Mouse (Mus musculus) kidney, embryonic 15.5 days (tissue): ENCODE measurements around the gene Zmynd8. TPM values are rescaled to one million over a fixed set of nuclear protein-coding genes. Genes with fewer than 3 reads are reported as not detected.

Experiments
- ATAC-seq: fragments of 200-750 bp; cut with Nextera tagmentation; replicated peaks from 2 replicates; pipeline ENCODE4 v1.8.0; 2017; ENCODE audit warnings: moderate TSS enrichment; ENCODE audit not compliant: low FRiP score
- H3K27ac ChIP-seq: fragments of 300-500 bp; sonication (generic); 2 replicates; pipeline ENCODE4 v1.5.1; 2015; ENCODE audit warnings: mild to moderate bottlenecking, inconsistent platforms
- H3K27me3 ChIP-seq: fragments of 300-500 bp; sonication (generic); 2 replicates; pipeline ENCODE4 v1.6.1; 2015; ENCODE audit warnings: inconsistent platforms
- H3K36me3 ChIP-seq: fragments of 300-500 bp; sonication (generic); 2 replicates; pipeline ENCODE4 v1.6.1; 2015; ENCODE audit warnings: inconsistent platforms
- H3K4me1 ChIP-seq: fragments of 300-500 bp; sonication (generic); 2 replicates; pipeline ENCODE4 v1.6.1; 2015; ENCODE audit warnings: inconsistent platforms
- H3K4me2 ChIP-seq: fragments of 300-500 bp; sonication (generic); 2 replicates; pipeline ENCODE4 v1.6.1; 2015; ENCODE audit warnings: moderate library complexity, mild to moderate bottlenecking, inconsistent platforms
- H3K4me3 ChIP-seq: fragments of 300-500 bp; sonication (generic); replicated peaks from 2 replicates; pipeline ENCODE4 v1.5.1; 2015; ENCODE audit warnings: mild to moderate bottlenecking, inconsistent platforms
- H3K9ac ChIP-seq: fragments of 300-500 bp; sonication (generic); 2 replicates; pipeline ENCODE4 v1.6.1; 2015; ENCODE audit warnings: mild to moderate bottlenecking, inconsistent platforms
- H3K9me3 ChIP-seq: fragments of 300-500 bp; sonication (generic); replicated peaks from 2 replicates; pipeline ENCODE4 v1.6.1; 2016; ENCODE audit warnings: inconsistent platforms
- WGBS: fragments of 180-500 bp; shearing (Covaris S2); methylation state at CpG from one replicate; pipeline ENCODE4 v1.1.7; 2015; ENCODE audit warnings: mixed read lengths; 5-methylcytosine and 5-hydroxymethylcytosine counted together
- polyA plus RNA-seq: library from polyadenylated mRNA; unstranded; fragments of >200 nt; fragmentation: Nextera tagmentation; extraction: Ambion mirVana; gene quantifications from 2 replicates; pipeline ENCODE4 v1.2.1, GENCODE M21; 2015

Gene Zmynd8
- polyA plus RNA-seq, 1 experiment from 2014 or later: 67.1 TPM

DNA sequence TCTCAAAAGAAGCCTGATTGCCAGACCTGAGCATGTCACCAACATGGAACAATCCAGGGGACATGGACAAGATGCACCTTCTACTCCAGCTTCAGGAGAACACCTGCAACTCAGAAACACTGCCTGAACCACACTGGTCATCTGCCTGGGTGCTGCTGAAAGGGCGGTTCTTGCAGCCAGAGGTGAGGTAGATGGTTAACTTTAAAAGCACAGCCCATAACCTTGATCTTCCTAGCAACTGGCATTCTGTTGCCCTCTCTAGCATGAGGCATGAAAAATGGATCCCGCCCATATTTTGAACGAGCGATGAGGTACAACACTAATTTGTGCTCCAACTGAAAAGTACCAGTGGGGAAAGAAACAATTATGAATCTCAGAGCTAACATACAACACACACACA is 21.6 kb downstream of the Zmynd8 start:
- H3K9me3 ChIP-seq: no peaks in the 10 kb centered on the region

DNA sequence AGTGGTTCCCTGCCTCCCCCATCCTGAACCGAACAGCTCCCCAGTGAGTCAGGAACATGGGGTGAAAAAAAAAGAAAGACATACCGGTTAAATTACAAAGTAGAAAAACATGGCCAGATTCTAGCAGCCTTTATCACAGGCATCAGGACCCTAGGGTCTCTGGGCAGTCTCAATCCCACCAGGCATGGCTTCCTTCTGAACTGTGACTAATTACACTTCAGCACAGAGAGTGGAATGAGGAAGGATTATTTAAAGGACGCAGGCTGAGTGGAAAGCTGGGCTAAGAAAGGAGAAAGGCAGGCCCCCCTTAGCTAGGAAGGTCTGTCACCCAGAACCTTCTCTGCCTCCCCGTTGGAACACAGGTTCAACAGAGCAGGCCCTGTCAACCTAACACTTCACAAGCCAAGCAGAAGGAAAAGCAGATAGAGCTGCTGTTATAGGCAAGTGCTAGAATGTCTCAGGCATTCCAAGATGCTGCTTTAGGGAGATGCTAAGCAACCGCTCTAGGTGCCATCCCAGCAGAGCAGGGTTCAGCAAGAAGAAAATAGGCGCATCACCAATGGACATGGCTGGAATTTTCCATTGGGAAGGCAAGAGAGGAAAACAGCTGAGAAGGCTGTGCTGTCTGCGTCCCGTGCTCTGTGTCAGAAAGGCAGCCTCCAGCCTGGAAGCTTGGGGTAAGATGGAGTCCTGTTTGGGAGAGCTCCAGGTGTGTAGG is 22.5 kb downstream of the Zmynd8 start:
- H3K4me1 ChIP-seq: peaks cover 82% of the 10 kb centered on the region
- H3K4me3 ChIP-seq: no peak overlapping the region
- H3K36me3 ChIP-seq: peaks cover 35% of the 10 kb centered on the region
- H3K4me2 ChIP-seq: peak overlapping the region; percentile 17
- H3K27me3 ChIP-seq: no peaks in the 10 kb centered on the region
- no peak overlapping the region for H3K9ac ChIP-seq
- peak overlapping the region; percentile 96 for H3K27ac ChIP-seq
- 37% methylated on average over 8 of the region's 8 CpGs for WGBS
- no peak; the same call in 1 of the 2 replicates for ATAC-seq
- no peaks in the 10 kb centered on the region for H3K9me3 ChIP-seq

More for the DNA sequence above, 21.6 kb downstream of the Zmynd8 start:
- no peaks in the 10 kb centered on the region for H3K27me3 ChIP-seq
- peak overlapping the region; percentile 96 for H3K27ac ChIP-seq
- H3K4me2 ChIP-seq: peak overlapping the region; percentile 17
- H3K36me3 ChIP-seq: peaks cover 27% of the 10 kb centered on the region
- no peak for ATAC-seq
- H3K4me3 ChIP-seq: no peak overlapping the region
- peak overlapping the region; percentile 33 for H3K9ac ChIP-seq
- 53% methylated on average over 4 of the region's 4 CpGs for WGBS
- H3K4me1 ChIP-seq: peaks cover 91% of the 10 kb centered on the region

DNA sequence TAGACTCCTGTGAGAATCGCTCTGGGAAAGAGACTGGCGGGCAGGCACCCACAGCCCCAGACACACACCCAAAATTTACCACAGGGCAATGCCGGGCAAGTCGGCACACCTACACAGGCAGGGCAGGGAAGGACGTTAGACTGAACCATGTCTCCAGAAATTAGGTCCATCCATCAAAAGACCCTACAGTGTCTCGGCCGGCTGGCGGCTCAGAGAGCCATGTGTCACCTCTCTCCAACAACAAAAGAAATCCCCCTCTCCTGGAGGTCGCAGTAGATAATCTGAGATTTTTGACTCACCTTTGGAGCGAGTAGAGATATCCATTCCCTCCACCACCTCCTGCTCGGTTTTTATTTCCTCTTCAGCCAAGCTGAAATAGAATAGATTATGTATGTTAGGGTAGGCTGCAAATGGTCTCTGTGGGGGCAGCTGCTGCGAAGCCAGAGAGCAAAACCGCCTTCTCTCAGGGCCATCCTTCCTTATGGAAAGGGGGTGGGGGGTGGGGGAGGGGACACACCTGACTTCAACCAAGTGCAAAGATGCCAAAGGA is 23.3 kb downstream of the Zmynd8 start:
- no peak; the same call in 1 of the 2 replicates for ATAC-seq
- WGBS: 16% methylated on average over 13 of the region's 13 CpGs
- Histone ChIP-seq H3K9ac (peak overlapping the region; percentile 43; the same call in 1 of the 2 replicates), H3K4me2 (peak overlapping the region; percentile 49), H3K4me3 (0 out of 2 replicates have a peak overlapping the region, but pooled peaks have one; percentile 11), H3K36me3 (peaks cover 43% of the 10 kb centered on the region), H3K27me3 (no peaks in the 10 kb centered on the region), H3K27ac (peak overlapping the region; percentile 96), H3K4me1 (peaks cover 74% of the 10 kb centered on the region), H3K9me3 (no peaks in the 10 kb centered on the region)

DNA sequence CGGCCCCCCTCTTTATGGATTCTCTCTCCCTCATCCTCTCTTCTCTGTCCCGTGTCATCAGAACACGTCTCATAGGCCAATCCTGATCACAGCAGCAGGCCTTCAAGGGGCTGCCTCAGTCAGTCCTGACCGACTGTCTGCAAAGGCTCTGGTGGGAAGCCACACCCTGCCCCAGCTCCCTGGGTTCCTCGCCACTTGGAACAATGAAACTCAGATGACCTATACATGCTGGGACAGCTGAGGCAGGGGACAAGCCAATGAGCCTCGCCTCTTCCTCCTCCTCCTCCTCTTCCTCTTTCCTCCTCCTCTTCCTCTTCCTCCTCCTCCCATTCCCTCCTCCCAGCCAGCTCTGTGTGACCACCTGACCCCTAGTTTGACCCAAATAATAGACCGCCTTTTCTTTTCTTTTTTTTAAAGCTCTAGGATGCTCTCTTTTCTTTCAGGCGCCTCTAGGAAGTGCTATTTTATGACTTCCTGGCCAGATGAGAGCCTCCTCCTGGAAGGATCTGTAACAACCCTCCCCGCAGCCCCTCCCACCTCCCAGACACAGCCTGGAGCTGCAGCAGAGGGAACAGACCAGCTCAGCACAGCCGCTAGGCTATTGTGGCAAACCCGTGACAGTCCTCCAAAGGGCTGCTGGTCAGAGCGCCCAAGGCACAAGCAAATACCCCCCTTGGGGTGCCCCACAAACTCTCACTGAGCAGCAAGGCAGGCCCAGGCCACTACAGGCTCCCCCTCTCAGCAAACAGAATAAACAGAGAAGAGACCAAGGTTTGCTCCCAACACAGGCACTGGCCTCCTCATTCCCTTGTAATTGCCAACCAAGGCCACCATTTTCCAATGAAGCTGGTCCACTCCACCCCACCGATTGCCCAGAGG is 24.1 kb downstream of the Zmynd8 start:
- ATAC-seq: peak; percentile 87
- H3K4me3 ChIP-seq: peak overlapping the region; percentile 11; the same call in 1 of the 2 replicates
- peak overlapping the region; percentile 43 for H3K9ac ChIP-seq
- H3K27ac ChIP-seq: peak overlapping the region; percentile 96
- H3K36me3 ChIP-seq: peaks cover 46% of the 10 kb centered on the region
- peaks cover 72% of the 10 kb centered on the region for H3K4me1 ChIP-seq
- no peaks in the 10 kb centered on the region for H3K9me3 ChIP-seq
- WGBS: 17% methylated on average over 13 of the region's 13 CpGs
- H3K27me3 ChIP-seq: no peaks in the 10 kb centered on the region
- H3K4me2 ChIP-seq: peak overlapping the region; percentile 49

DNA sequence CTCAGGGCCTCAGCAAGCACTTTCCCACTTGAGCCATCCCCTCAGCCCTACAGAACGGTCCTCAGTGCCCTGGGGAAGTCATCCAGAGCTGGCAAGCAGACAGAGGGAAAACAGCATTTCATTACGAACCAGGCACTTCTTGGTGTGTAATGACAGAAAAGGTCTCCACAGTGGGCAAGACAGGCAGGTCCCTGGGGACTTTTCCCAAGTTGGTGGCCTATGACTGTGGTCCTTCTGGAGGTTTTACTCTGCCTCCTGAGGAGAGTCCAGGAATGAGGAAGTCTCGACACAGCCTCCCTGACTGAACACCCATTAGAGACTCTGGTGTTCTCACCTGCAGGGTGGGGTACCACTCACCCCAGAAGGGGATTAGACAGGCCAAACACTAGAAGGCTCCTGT is 25.0 kb downstream of the Zmynd8 start:
- H3K4me2 ChIP-seq: no peak overlapping the region
- peak overlapping the region; percentile 96 for H3K27ac ChIP-seq
- ATAC-seq: no peak
- no peaks in the 10 kb centered on the region for H3K9me3 ChIP-seq
- H3K27me3 ChIP-seq: no peaks in the 10 kb centered on the region
- H3K9ac ChIP-seq: no peak overlapping the region
- 59% methylated on average over 3 of the region's 3 CpGs for WGBS
- peaks cover 72% of the 10 kb centered on the region for H3K4me1 ChIP-seq
- H3K36me3 ChIP-seq: peaks cover 46% of the 10 kb centered on the region
- H3K4me3 ChIP-seq: no peak overlapping the region

DNA sequence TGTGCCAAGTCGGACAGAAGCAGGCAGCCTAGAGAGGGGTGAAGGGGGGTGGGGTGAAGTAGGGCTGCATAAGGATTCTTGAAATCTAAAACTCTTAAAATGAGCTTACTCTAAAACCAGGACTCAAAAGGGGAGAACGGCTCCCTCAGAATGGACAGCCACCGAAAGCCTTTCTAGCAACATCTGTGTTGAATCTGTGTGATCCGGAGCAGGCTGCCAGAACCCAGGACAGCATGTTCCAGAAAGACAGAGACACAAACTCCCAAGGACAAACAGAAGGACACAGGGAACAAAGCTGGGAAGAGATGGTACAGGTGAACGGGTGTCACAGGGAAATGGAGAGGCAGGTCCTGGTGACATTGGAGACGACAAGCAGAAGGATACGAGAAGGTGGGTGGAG is 25.6 kb downstream of the Zmynd8 start:
- peaks cover 46% of the 10 kb centered on the region for H3K36me3 ChIP-seq
- no peak for ATAC-seq
- WGBS: 76% methylated on average over 7 of the region's 7 CpGs
- no peaks in the 10 kb centered on the region for H3K27me3 ChIP-seq
- H3K4me2 ChIP-seq: no peak overlapping the region
- H3K4me1 ChIP-seq: peaks cover 74% of the 10 kb centered on the region
- no peaks in the 10 kb centered on the region for H3K9me3 ChIP-seq
- no peak overlapping the region for H3K9ac ChIP-seq
- peak overlapping the region; percentile 96 for H3K27ac ChIP-seq
- no peak overlapping the region for H3K4me3 ChIP-seq

DNA sequence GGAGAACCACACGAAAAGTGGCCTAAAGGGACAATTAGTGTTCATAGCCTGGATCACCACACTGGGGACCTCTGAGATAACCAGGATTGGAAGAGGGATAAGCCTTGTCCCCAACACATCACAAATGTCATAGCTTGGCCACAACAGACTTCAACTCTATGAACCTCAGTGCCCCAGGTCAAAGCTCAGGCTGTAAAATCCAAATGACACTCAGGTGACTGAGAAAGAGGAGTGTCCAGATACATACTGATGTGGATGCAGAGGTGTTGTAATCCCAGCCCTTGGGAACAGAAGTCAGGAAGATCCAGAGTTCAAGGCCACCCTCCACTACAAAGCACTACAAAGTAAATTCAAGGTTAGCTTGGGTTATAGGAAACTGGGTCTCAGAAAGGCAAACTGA is 29.6 kb downstream of the Zmynd8 start:
- no peak for ATAC-seq
- no peak overlapping the region for H3K9ac ChIP-seq
- WGBS: 50% methylated on average over 1 of the region's 1 CpGs
- no peak overlapping the region for H3K4me2 ChIP-seq
- no peaks in the 10 kb centered on the region for H3K9me3 ChIP-seq
- H3K4me1 ChIP-seq: peaks cover 62% of the 10 kb centered on the region
- peak overlapping the region; percentile 76 for H3K27ac ChIP-seq
- H3K36me3 ChIP-seq: peaks cover 46% of the 10 kb centered on the region
- H3K4me3 ChIP-seq: no peak overlapping the region
- H3K27me3 ChIP-seq: no peaks in the 10 kb centered on the region

DNA sequence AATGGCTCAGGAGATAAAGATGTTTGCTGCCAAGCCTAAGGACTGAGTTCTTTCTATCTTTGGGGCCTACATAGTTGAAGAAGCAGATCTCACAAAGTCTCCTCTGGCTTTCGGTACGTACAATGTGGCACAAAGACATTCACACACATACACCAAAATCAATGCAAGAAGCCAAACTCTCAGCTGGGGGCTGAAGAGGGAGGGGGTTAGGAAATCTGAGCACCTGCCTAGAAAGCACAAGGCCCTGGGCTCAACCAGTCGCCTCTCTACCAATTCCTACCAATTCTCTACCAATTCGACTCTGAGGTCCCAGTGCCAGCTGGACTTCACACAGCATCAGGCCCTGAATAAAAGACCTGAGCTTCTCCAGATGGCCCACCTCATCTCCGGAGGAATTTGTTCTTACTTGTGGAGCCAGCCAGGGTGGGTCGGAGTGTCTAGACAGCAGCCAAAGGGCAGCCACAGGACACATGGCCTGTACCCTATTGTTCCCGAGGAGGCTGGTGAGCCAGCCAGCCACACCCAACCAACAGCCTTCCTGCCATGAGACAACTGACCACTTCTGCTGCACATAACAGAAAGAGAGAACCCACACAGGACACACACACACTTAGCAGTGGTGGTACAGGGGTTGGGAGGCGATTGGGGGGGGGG is 30.2 kb downstream of the Zmynd8 start:
- Histone ChIP-seq H3K36me3 (peaks cover 47% of the 10 kb centered on the region), H3K4me3 (no peak overlapping the region), H3K27ac (peak overlapping the region; percentile 76), H3K9ac (no peak overlapping the region), H3K9me3 (no peaks in the 10 kb centered on the region), H3K27me3 (no peaks in the 10 kb centered on the region), H3K4me1 (peaks cover 62% of the 10 kb centered on the region), H3K4me2 (no peak overlapping the region)
- WGBS: 52% methylated on average over 8 of the region's 8 CpGs
- ATAC-seq: no peak; the same call in 1 of the 2 replicates

DNA sequence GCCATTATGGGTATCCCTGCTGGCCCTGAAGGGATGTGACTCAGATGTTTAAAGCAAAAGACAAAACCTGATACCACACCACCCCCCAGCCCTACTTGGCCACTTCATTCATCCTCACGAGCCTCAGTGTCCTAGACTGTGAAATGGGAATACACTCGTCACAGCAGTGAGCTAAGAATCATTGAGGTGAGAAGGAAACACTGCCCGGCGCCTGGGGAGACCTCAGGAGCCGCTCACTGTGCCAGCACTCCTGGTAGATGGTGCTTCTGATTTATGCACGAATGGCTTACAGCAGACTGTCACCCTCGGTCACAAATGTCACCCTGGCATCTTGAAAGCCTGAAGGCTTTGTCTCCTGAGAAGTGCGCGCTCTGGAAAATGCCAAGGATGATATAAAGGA is 31.3 kb downstream of the Zmynd8 start:
- 68% methylated on average over 9 of the region's 9 CpGs for WGBS
- no peak overlapping the region for H3K9ac ChIP-seq
- ATAC-seq: no peak
- H3K9me3 ChIP-seq: no peaks in the 10 kb centered on the region
- H3K27me3 ChIP-seq: no peaks in the 10 kb centered on the region
- H3K4me3 ChIP-seq: no peak overlapping the region
- H3K36me3 ChIP-seq: peaks cover 44% of the 10 kb centered on the region
- no peak overlapping the region for H3K4me2 ChIP-seq
- H3K4me1 ChIP-seq: peaks cover 63% of the 10 kb centered on the region
- H3K27ac ChIP-seq: peak overlapping the region; percentile 76

DNA sequence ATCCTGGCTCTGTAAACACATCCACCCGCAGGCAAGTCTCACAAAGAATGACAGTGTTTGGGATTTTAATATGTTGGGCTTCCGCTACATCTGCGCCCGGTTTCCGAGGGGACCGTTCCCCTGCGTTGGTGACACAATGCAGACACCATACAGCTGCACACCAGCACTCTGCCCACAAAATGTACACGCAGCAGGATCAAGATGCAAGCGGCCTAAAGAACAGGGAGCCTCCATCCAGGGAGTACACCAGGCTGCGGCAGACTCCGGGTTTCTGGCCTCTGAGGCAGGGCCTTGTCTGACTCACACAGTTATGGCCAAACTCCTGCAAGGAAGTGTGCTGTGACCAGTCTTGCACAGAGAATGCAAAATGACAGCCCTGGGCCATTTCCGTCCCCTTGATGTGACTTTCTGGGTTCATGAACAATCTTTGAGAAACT is 31.8 kb downstream of the Zmynd8 start:
- no peak for ATAC-seq
- Histone ChIP-seq H3K27ac (peak overlapping the region; percentile 76), H3K9me3 (no peaks in the 10 kb centered on the region), H3K4me2 (no peak overlapping the region), H3K36me3 (peaks cover 40% of the 10 kb centered on the region), H3K27me3 (no peaks in the 10 kb centered on the region), H3K4me3 (no peak overlapping the region), H3K9ac (no peak overlapping the region), H3K4me1 (peaks cover 68% of the 10 kb centered on the region)
- 50% methylated on average over 12 of the region's 12 CpGs for WGBS

DNA sequence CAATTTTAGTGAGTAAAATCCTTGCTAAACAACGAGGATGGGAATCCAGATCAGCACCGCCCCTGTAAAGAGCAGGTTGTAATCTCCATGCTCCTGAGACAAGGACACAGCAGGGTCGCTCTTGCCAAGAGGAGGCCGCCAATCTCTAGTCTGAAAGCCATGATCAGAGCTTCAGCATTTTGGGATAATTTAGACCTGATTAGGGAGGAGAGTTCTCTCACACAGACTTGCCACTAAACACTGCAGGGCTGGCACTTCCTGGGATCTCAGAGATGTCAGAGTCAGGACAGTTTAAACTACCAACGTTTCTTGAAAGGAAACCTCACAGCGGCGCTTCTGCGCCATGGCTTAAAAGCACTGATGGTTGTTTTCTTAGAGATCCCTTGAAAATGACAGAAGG is 32.4 kb downstream of the Zmynd8 start:
- Histone ChIP-seq H3K4me2 (no peak overlapping the region), H3K4me1 (peaks cover 73% of the 10 kb centered on the region), H3K27ac (peak overlapping the region; percentile 76), H3K36me3 (peaks cover 40% of the 10 kb centered on the region), H3K9ac (no peak overlapping the region), H3K9me3 (no peaks in the 10 kb centered on the region), H3K4me3 (no peak overlapping the region), H3K27me3 (no peaks in the 10 kb centered on the region)
- 61% methylated on average over 8 of the region's 8 CpGs for WGBS
- ATAC-seq: no peak
